Mouse (Mus musculus) ovary, adult 18-20 months (tissue): ENCODE measurements around the gene Map1s.
A peak's percentile ranks its signal among the peaks of the same experiment; 100 is the strongest.
"Not testable (repeated sequence)": the region's sequence is repeated elsewhere in the genome, so short reads cannot be mapped to it uniquely, and the experiment has no call there.

ENCODE experiments used
- DNase-seq: peaks from one replicate; pipeline ENCODE4 v3.0.0; 2022; ENCODE audit warnings: low spot score, mixed read lengths

Map1s gene

GRCm38 (mm10) chr8:70878178-70878577, 27.6 kb upstream of the Map1s start:
- DNase-seq = no peak

GRCm38 (mm10) chr8:70879500-70879899, 26.2 kb upstream of the Map1s start:
- DNase-seq = no peak

GRCm38 (mm10) chr8:70880126-70880525, 25.6 kb upstream of the Map1s start:
- no peak for DNase-seq

GRCm38 (mm10) chr8:70880546-70880945, 25.2 kb upstream of the Map1s start:
- DNase-seq = no peak

GRCm38 (mm10) chr8:70884186-70884585, 21.5 kb upstream of the Map1s start:
- no peak for DNase-seq

GRCm38 (mm10) chr8:70884683-70885082, 21.0 kb upstream of the Map1s start:
- DNase-seq = no peak

- no peak for DNase-seq
These were observed 20.1 kb upstream of the Map1s start for GRCm38 (mm10) chr8:70885612-70886011.

- DNase-seq = no peak
These were observed 18.1 kb upstream of the Map1s start for GRCm38 (mm10) chr8:70887669-70888068.

- DNase-seq = no peak
These were observed 15.1 kb upstream of the Map1s start for GRCm38 (mm10) chr8:70890656-70891055.

- no peak for DNase-seq
These were observed 14.4 kb upstream of the Map1s start for GRCm38 (mm10) chr8:70891356-70891755.

GRCm38 (mm10) chr8:70892022-70892895, 13.5 kb upstream of the Map1s start, which contains the start of gene Slc5a5:
Gene Slc5a5, minus strand, starts transcription at chr8:70892757.
- no peak for DNase-seq

- no peak for DNase-seq
These were observed 12.7 kb upstream of the Map1s start for GRCm38 (mm10) chr8:70892896-70893655.

GRCm38 (mm10) chr8:70893656-70894384, 11.9 kb upstream of the Map1s start:
- DNase-seq = peak; percentile 52

GRCm38 (mm10) chr8:70894385-70894720, 11.4 kb upstream of the Map1s start:
- DNase-seq = no peak

GRCm38 (mm10) chr8:70894771-70895545, 10.8 kb upstream of the Map1s start:
- no peak for DNase-seq

GRCm38 (mm10) chr8:70895571-70896259, 10.0 kb upstream of the Map1s start:
- DNase-seq = not testable (repeated sequence)

- DNase-seq = no peak
These were observed 9.3 kb upstream of the Map1s start for GRCm38 (mm10) chr8:70896316-70897020.

- DNase-seq = peak; percentile 96
These were observed 8.6 kb upstream of the Map1s start, which contains the start of gene Rpl18a for GRCm38 (mm10) chr8:70897021-70897680. Gene Rpl18a, minus strand, starts transcription at chr8:70897412.

GRCm38 (mm10) chr8:70897681-70898413, 7.9 kb upstream of the Map1s start:
- no peak for DNase-seq
